Mouse (Mus musculus) gonadal fat pad, adult 2 months (tissue): Measurements from ENCODE around the gene B830017H08Rik. TPM values are rescaled to one million over a fixed set of nuclear protein-coding genes. Genes with fewer than 3 reads are reported as not detected.
A peak's percentile ranks its signal among the peaks of the same experiment; 100 is the strongest.

Experiments used
- DNase-seq: peaks from one replicate; pipeline ENCODE4 v3.0.0-alpha.2; 2012; ENCODE audit warnings: low read depth
- polyA plus RNA-seq: library from polyadenylated mRNA; depleted of rRNA; stranded (reverse); fragments of >200 nt; gene quantifications from 2 replicates; pipeline ENCODE4 v1.2.3, GENCODE M21; 2012

The B830017H08Rik gene
- polyA plus RNA-seq, 1 experiment, result not detected

GRCm38 (mm10) chr16:17809711-17810110, 23.2 kb upstream of the B830017H08Rik start:
- DNase-seq, result no peak

GRCm38 (mm10) chr16:17812120-17812519, 20.8 kb upstream of the B830017H08Rik start:
- no peak for DNase-seq

GRCm38 (mm10) chr16:17813173-17813572, 19.7 kb upstream of the B830017H08Rik start:
- DNase-seq, result no peak

- DNase-seq, result no peak
Measured at GRCm38 (mm10) chr16:17815411-17816402, 17.2 kb upstream of the B830017H08Rik start.

- DNase-seq, result peak; percentile 56
Measured at GRCm38 (mm10) chr16:17816528-17816927, 16.4 kb upstream of the B830017H08Rik start.

GRCm38 (mm10) chr16:17826500-17826899, 6.4 kb upstream of the B830017H08Rik start:
- DNase-seq, result no peak

- no peak for DNase-seq
Measured at GRCm38 (mm10) chr16:17828229-17828628, 4.7 kb upstream of the B830017H08Rik start.

- DNase-seq, result no peak
Measured at GRCm38 (mm10) chr16:17828867-17829266, 4.1 kb upstream of the B830017H08Rik start.

GRCm38 (mm10) chr16:17830385-17831178, 2.3 kb upstream of the B830017H08Rik start:
- no peak for DNase-seq

GRCm38 (mm10) chr16:17831781-17832180, 1.1 kb upstream of the B830017H08Rik start:
- DNase-seq, result no peak

- no peak for DNase-seq
Measured at GRCm38 (mm10) chr16:17833321-17833680, 380 bp downstream of the B830017H08Rik start.

GRCm38 (mm10) chr16:17833681-17834399, 919 bp downstream of the B830017H08Rik start:
- DNase-seq, result no peak

GRCm38 (mm10) chr16:17834543-17834942, 1.6 kb downstream of the B830017H08Rik start:
- DNase-seq, result no peak

GRCm38 (mm10) chr16:17835481-17835880, 2.6 kb downstream of the B830017H08Rik start:
- DNase-seq, result no peak

- no peak for DNase-seq
Measured at GRCm38 (mm10) chr16:17838051-17838450, 5.1 kb downstream of the B830017H08Rik start, which contains the start of gene Car15. TSS of gene Car15 (minus strand) at chr16:17838364.

- no peak for DNase-seq
Measured at GRCm38 (mm10) chr16:17839976-17840375, 7.1 kb downstream of the B830017H08Rik start.

GRCm38 (mm10) chr16:17842437-17842836, 9.5 kb downstream of the B830017H08Rik start:
- DNase-seq, result no peak

GRCm38 (mm10) chr16:17843701-17844365, 10.9 kb downstream of the B830017H08Rik start:
- no peak for DNase-seq

- no peak for DNase-seq
Measured at GRCm38 (mm10) chr16:17848431-17848830, 15.5 kb downstream of the B830017H08Rik start.

- DNase-seq, result no peak
Measured at GRCm38 (mm10) chr16:17848928-17849327, 16.0 kb downstream of the B830017H08Rik start.

- no peak for DNase-seq
Measured at GRCm38 (mm10) chr16:17849486-17849885, 16.6 kb downstream of the B830017H08Rik start.
